Mouse (Mus musculus): ENCODE measurements around the gene Fgl2. TPM values are rescaled to one million over a fixed set of nuclear protein-coding genes. Genes with fewer than 3 reads are reported as not detected.

Gene Fgl2
- polyA plus RNA-seq, 1 experiment from 2014 or later: 17.2 TPM

- Histone ChIP-seq H3K4me2 (ENCODE audit: low read depth, low read length) (no peak overlapping the region), H3K4me3 (replicated peaks; ENCODE audit: low read length) (no peak overlapping the region), H3K27me3 (ENCODE audit: control insufficient read depth, insufficient read depth, low read length) (no peaks in the 10 kb centered on the region), H3K27ac (ENCODE audit: low read length) (no peak overlapping the region), H3K4me1 (ENCODE audit: control insufficient read depth, insufficient read depth, low read length) (peaks cover 19% of the 10 kb centered on the region), H3K36me3 (ENCODE audit: control insufficient read depth, insufficient read depth, low read length) (no peaks in the 10 kb centered on the region), H3K9me3 (replicated peaks; ENCODE audit: control insufficient read depth, low read length) (no peaks in the 10 kb centered on the region), H3K9ac (ENCODE audit: low read length) (no peak overlapping the region)
- WGBS: 12% methylated on average over 6 of the region's 6 CpGs
- ATAC-seq (ENCODE audit: insufficient read depth, low FRiP score): peak; percentile 66; the same call in 1 of the 2 replicates
Observed at GRCm38 (mm10) chr5:21381986-21382385, 9.5 kb downstream of the Fgl2 start.

- no peaks in the 10 kb centered on the region for H3K9me3 ChIP-seq (replicated peaks; ENCODE audit: control insufficient read depth, low read length)
- H3K27ac ChIP-seq (ENCODE audit: low read length): peak overlapping the region; percentile 41; the same call in 1 of the 2 replicates
- no peaks in the 10 kb centered on the region for H3K27me3 ChIP-seq (ENCODE audit: control insufficient read depth, insufficient read depth, low read length)
- peaks cover 19% of the 10 kb centered on the region for H3K4me1 ChIP-seq (ENCODE audit: control insufficient read depth, insufficient read depth, low read length)
- no peak overlapping the region for H3K4me2 ChIP-seq (ENCODE audit: low read depth, low read length)
- H3K36me3 ChIP-seq (ENCODE audit: control insufficient read depth, insufficient read depth, low read length): no peaks in the 10 kb centered on the region
- 40% methylated on average over 6 of the region's 6 CpGs for WGBS
- H3K4me3 ChIP-seq (replicated peaks; ENCODE audit: low read length): no peak overlapping the region
- peak; percentile 57; the same call in 1 of the 2 replicates for ATAC-seq (ENCODE audit: insufficient read depth, low FRiP score)
- H3K9ac ChIP-seq (ENCODE audit: low read length): no peak overlapping the region
Observed at GRCm38 (mm10) chr5:21382678-21383077, 10.2 kb downstream of the Fgl2 start.

GRCm38 (mm10) chr5:21383392-21384251 is 11.2 kb downstream of the Fgl2 start:
- no peaks in the 10 kb centered on the region for H3K27me3 ChIP-seq (ENCODE audit: control insufficient read depth, insufficient read depth, low read length)
- no peak overlapping the region for H3K9ac ChIP-seq (ENCODE audit: low read length)
- H3K27ac ChIP-seq (ENCODE audit: low read length): peak overlapping the region; percentile 5; the same call in 1 of the 2 replicates
- no peaks in the 10 kb centered on the region for H3K9me3 ChIP-seq (replicated peaks; ENCODE audit: control insufficient read depth, low read length)
- no peaks in the 10 kb centered on the region for H3K36me3 ChIP-seq (ENCODE audit: control insufficient read depth, insufficient read depth, low read length)
- peaks cover 19% of the 10 kb centered on the region for H3K4me1 ChIP-seq (ENCODE audit: control insufficient read depth, insufficient read depth, low read length)
- no peak overlapping the region for H3K4me3 ChIP-seq (replicated peaks; ENCODE audit: low read length)
- H3K4me2 ChIP-seq (ENCODE audit: low read depth, low read length): no peak overlapping the region
- no peak; the same call in 1 of the 2 replicates for ATAC-seq (ENCODE audit: insufficient read depth, low FRiP score)
- WGBS: 29% methylated on average over 14 of the region's 14 CpGs

- Histone ChIP-seq H3K27me3 (ENCODE audit: control insufficient read depth, insufficient read depth, low read length) (no peaks in the 10 kb centered on the region), H3K4me2 (ENCODE audit: low read depth, low read length) (no peak overlapping the region), H3K27ac (ENCODE audit: low read length) (no peak overlapping the region), H3K9ac (ENCODE audit: low read length) (no peak overlapping the region), H3K4me3 (replicated peaks; ENCODE audit: low read length) (no peak overlapping the region), H3K36me3 (ENCODE audit: control insufficient read depth, insufficient read depth, low read length) (no peaks in the 10 kb centered on the region), H3K4me1 (ENCODE audit: control insufficient read depth, insufficient read depth, low read length) (peaks cover 19% of the 10 kb centered on the region), H3K9me3 (replicated peaks; ENCODE audit: control insufficient read depth, low read length) (no peaks in the 10 kb centered on the region)
- ATAC-seq (ENCODE audit: insufficient read depth, low FRiP score): no peak
- WGBS: 65% methylated on average over 13 of the region's 13 CpGs
Observed at GRCm38 (mm10) chr5:21384252-21384960, 12.0 kb downstream of the Fgl2 start.

GRCm38 (mm10) chr5:21384976-21385375 is 12.5 kb downstream of the Fgl2 start:
- no peak for ATAC-seq (ENCODE audit: insufficient read depth, low FRiP score)

GRCm38 (mm10) chr5:21386432-21386831 is 14.0 kb downstream of the Fgl2 start:
- no peak overlapping the region for H3K4me3 ChIP-seq (replicated peaks; ENCODE audit: low read length)
- no peaks in the 10 kb centered on the region for H3K9me3 ChIP-seq (replicated peaks; ENCODE audit: control insufficient read depth, low read length)
- H3K4me2 ChIP-seq (ENCODE audit: low read depth, low read length): no peak overlapping the region
- H3K27ac ChIP-seq (ENCODE audit: low read length): no peak overlapping the region
- 50% methylated on average over 4 of the region's 4 CpGs for WGBS
- ATAC-seq (ENCODE audit: insufficient read depth, low FRiP score): no peak
- no peaks in the 10 kb centered on the region for H3K27me3 ChIP-seq (ENCODE audit: control insufficient read depth, insufficient read depth, low read length)
- H3K4me1 ChIP-seq (ENCODE audit: control insufficient read depth, insufficient read depth, low read length): peaks cover 19% of the 10 kb centered on the region
- H3K36me3 ChIP-seq (ENCODE audit: control insufficient read depth, insufficient read depth, low read length): no peaks in the 10 kb centered on the region
- H3K9ac ChIP-seq (ENCODE audit: low read length): no peak overlapping the region

More at GRCm38 (mm10) chr5:21384976-21385375, 12.5 kb downstream of the Fgl2 start:
- H3K9ac ChIP-seq (ENCODE audit: low read length): no peak overlapping the region
- no peak overlapping the region for H3K4me3 ChIP-seq (replicated peaks; ENCODE audit: low read length)
- H3K9me3 ChIP-seq (replicated peaks; ENCODE audit: control insufficient read depth, low read length): no peaks in the 10 kb centered on the region
- no peaks in the 10 kb centered on the region for H3K36me3 ChIP-seq (ENCODE audit: control insufficient read depth, insufficient read depth, low read length)
- peaks cover 19% of the 10 kb centered on the region for H3K4me1 ChIP-seq (ENCODE audit: control insufficient read depth, insufficient read depth, low read length)
- no peak overlapping the region for H3K4me2 ChIP-seq (ENCODE audit: low read depth, low read length)
- H3K27ac ChIP-seq (ENCODE audit: low read length): no peak overlapping the region
- WGBS: 87% methylated on average over 9 of the region's 9 CpGs
- no peaks in the 10 kb centered on the region for H3K27me3 ChIP-seq (ENCODE audit: control insufficient read depth, insufficient read depth, low read length)

- Histone ChIP-seq H3K9ac (ENCODE audit: low read length) (no peak overlapping the region), H3K36me3 (ENCODE audit: control insufficient read depth, insufficient read depth, low read length) (no peaks in the 10 kb centered on the region), H3K27me3 (ENCODE audit: control insufficient read depth, insufficient read depth, low read length) (no peaks in the 10 kb centered on the region), H3K4me1 (ENCODE audit: control insufficient read depth, insufficient read depth, low read length) (peaks cover 18% of the 10 kb centered on the region), H3K9me3 (replicated peaks; ENCODE audit: control insufficient read depth, low read length) (no peaks in the 10 kb centered on the region), H3K4me2 (ENCODE audit: low read depth, low read length) (no peak overlapping the region), H3K27ac (ENCODE audit: low read length) (no peak overlapping the region), H3K4me3 (replicated peaks; ENCODE audit: low read length) (no peak overlapping the region)
- ATAC-seq (ENCODE audit: insufficient read depth, low FRiP score): no peak
Observed at GRCm38 (mm10) chr5:21387340-21387739, 14.9 kb downstream of the Fgl2 start.

- Histone ChIP-seq H3K4me3 (replicated peaks; ENCODE audit: low read length) (no peak overlapping the region), H3K27ac (ENCODE audit: low read length) (no peak overlapping the region), H3K4me2 (ENCODE audit: low read depth, low read length) (no peak overlapping the region), H3K9me3 (replicated peaks; ENCODE audit: control insufficient read depth, low read length) (no peaks in the 10 kb centered on the region), H3K9ac (ENCODE audit: low read length) (no peak overlapping the region), H3K4me1 (ENCODE audit: control insufficient read depth, insufficient read depth, low read length) (peaks cover 5% of the 10 kb centered on the region), H3K36me3 (ENCODE audit: control insufficient read depth, insufficient read depth, low read length) (no peaks in the 10 kb centered on the region), H3K27me3 (ENCODE audit: control insufficient read depth, insufficient read depth, low read length) (no peaks in the 10 kb centered on the region)
- ATAC-seq (ENCODE audit: insufficient read depth, low FRiP score): no peak
- WGBS: 82% methylated on average over 4 of the region's 4 CpGs
Observed at GRCm38 (mm10) chr5:21388855-21389254, 16.4 kb downstream of the Fgl2 start.

Data from stomach, embryonic 16.5 days (tissue).